Mouse (Mus musculus): ENCODE data around the gene Wdr20. TPM values are rescaled to one million over a fixed set of nuclear protein-coding genes. Genes with fewer than 3 reads are reported as not detected.
A peak's percentile ranks its signal among the peaks of the same experiment; 100 is the strongest.
"Not testable (repeated sequence)": the region's sequence is repeated elsewhere in the genome, so short reads cannot be mapped to it uniquely, and the experiment has no call there.

The Wdr20 gene
- polyA plus RNA-seq, 1 experiment from 2014 or later: 23.6 TPM

DNA sequence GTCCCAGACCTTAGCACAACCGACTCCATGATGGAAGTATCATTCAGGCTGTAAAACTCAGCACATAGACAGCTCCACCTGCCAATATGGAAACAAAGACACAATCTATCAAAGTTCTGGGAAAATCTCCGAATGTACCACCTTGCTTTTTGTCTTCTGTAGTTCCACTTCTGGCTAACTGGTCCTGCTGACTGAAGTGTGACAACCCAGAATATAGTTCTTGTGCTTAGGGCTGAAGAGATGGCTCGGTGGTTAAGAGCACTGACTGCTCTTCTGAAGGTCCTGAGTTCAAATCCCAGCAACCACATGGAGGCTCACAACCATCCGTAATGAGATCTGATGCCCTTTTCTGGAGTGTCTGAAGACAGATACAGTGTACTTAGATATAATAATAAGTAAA, 32.3 kb upstream of the Wdr20 start:
- H3K9me3 ChIP-seq (ENCODE audit: control insufficient read depth, low read length); H3K36me3 ChIP-seq (ENCODE audit: control insufficient read depth, insufficient read depth, low read length): not testable (repeated sequence)

DNA sequence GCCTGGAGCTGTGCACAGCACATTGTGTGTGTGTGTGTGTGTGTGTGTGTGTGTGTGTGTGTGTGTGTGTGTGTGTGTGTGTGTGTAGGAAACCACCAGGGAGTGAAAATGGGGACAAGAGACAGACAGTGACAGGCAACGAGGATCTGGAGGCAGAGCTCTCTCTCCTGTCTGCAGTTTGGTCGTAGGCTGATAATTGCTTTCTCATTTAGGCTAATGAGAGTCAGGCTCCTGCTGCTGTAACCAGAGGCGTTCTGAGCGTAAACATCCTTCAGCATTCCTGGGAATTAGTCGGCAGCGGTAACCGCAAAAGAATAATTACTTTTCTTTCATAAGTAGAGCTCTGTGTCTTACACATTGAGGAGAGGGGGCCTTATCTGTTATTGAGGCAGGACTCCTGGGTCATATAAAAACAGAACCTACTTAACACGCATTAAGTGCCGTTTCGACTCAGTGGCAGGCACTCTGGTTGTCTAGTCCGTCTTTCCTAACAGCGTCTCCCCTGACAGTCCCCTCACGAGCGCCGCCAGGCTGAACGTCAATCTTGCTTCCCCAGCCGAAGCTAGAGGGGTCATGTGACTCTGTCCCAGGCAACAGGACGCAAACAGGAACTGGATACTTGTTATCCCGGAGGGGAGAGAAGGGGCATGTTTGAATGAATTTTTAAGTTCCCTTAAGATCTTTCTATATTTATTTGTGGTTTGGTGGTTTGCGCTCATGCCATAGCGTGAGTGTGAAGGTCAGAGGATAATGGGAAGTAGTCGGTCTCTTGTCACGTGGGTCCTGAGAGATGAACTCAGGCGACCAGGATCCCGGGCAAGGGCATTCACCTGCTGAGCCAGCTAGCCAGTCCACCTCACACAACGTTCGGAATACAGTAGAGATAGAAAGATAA, 31.2 kb upstream of the Wdr20 start:
- Histone ChIP-seq H3K4me2 (ENCODE audit: low read depth) (peak overlapping the region; percentile 47), H3K9me3 (ENCODE audit: control insufficient read depth, low read length) (no peaks in the 10 kb centered on the region), H3K4me1 (ENCODE audit: control insufficient read depth, insufficient read depth, low read length) (no peaks in the 10 kb centered on the region), H3K27me3 (ENCODE audit: control insufficient read depth, insufficient read depth, low read length) (no peaks in the 10 kb centered on the region), H3K27ac (ENCODE audit: low read depth, low read length) (0 out of 2 replicates have a peak overlapping the region, but pooled peaks have one; percentile 2), H3K4me3 (ENCODE audit: low read depth, low read length) (peak overlapping the region; percentile 17), H3K36me3 (ENCODE audit: control insufficient read depth, insufficient read depth, low read length) (no peaks in the 10 kb centered on the region), H3K9ac (ENCODE audit: low read length) (no peak overlapping the region)
- 2% methylated on average over 27 of the region's 27 CpGs for WGBS
- ATAC-seq (ENCODE audit: insufficient read depth, low FRiP score, low TSS enrichment) (no peak), DNase-seq (ENCODE audit: low spot score) (peak; percentile 66)

More for the DNA sequence above, 32.3 kb upstream of the Wdr20 start:
- not testable (repeated sequence) for H3K4me1 ChIP-seq (ENCODE audit: control insufficient read depth, insufficient read depth, low read length); H3K27me3 ChIP-seq (ENCODE audit: control insufficient read depth, insufficient read depth, low read length); H3K27ac ChIP-seq (ENCODE audit: low read depth, low read length); DNase-seq (ENCODE audit: low spot score); H3K4me3 ChIP-seq (ENCODE audit: low read depth, low read length); ATAC-seq (ENCODE audit: insufficient read depth, low FRiP score, low TSS enrichment); H3K9ac ChIP-seq (ENCODE audit: low read length); H3K4me2 ChIP-seq (ENCODE audit: low read depth)
- WGBS: 90% methylated on average over 4 of the region's 4 CpGs

DNA sequence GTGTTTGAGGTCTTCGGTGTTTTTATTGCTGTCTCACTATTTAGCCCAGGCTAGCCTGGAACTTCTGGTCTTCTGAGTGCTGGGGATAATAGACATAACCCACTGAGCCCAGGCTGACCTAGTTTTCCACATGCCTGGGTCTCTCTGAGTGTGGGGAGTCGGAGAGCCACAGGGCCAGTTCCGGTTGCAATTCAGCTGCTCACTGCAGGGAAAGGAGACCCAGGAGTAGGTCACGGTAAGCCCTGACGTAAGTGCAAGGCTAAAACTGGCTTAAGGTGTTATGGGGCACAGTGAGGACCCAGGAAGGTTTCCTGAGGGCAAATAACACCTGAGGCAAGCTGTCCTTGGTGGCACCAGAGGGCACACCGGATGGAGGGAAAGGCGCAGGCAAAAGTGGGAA, 30.3 kb upstream of the Wdr20 start:
- Histone ChIP-seq H3K9ac (ENCODE audit: low read length) (no peak overlapping the region), H3K4me1 (ENCODE audit: control insufficient read depth, insufficient read depth, low read length) (no peaks in the 10 kb centered on the region), H3K4me3 (ENCODE audit: low read depth, low read length) (no peak overlapping the region), H3K27ac (ENCODE audit: low read depth, low read length) (no peak overlapping the region), H3K36me3 (ENCODE audit: control insufficient read depth, insufficient read depth, low read length) (no peaks in the 10 kb centered on the region), H3K27me3 (ENCODE audit: control insufficient read depth, insufficient read depth, low read length) (no peaks in the 10 kb centered on the region), H3K4me2 (ENCODE audit: low read depth) (no peak overlapping the region), H3K9me3 (ENCODE audit: control insufficient read depth, low read length) (no peaks in the 10 kb centered on the region)
- ATAC-seq (ENCODE audit: insufficient read depth, low FRiP score, low TSS enrichment) (no peak), DNase-seq (ENCODE audit: low spot score) (no peak)
- WGBS: 88% methylated on average over 7 of the region's 7 CpGs

DNA sequence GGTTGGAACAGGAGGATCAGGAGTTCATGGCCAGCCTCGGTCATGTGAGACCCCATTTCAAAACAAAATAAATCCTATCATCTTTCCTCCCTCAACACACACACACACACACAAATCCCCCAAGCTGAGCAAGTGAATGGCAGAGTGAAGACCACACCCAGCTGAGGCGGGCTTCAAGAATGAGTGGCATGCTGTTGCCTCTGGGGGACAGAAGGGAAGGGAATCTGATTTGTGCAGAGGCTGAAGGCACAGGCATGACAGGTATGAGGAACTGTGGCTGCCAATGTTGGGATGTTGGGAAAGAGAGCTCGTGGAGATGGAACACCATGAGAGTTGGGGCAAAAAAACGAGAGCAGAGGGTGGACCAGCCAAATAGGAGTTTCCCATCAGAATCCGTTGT, 26.5 kb upstream of the Wdr20 start:
- Histone ChIP-seq H3K27ac (ENCODE audit: low read depth, low read length) (no peak overlapping the region), H3K27me3 (ENCODE audit: control insufficient read depth, insufficient read depth, low read length) (no peaks in the 10 kb centered on the region), H3K4me3 (ENCODE audit: low read depth, low read length) (no peak overlapping the region), H3K4me2 (ENCODE audit: low read depth) (no peak overlapping the region), H3K36me3 (ENCODE audit: control insufficient read depth, insufficient read depth, low read length) (no peaks in the 10 kb centered on the region), H3K9me3 (ENCODE audit: control insufficient read depth, low read length) (0 out of 2 replicates have a peak, but pooled peaks cover 3% of the 10 kb centered on the region), H3K4me1 (ENCODE audit: control insufficient read depth, insufficient read depth, low read length) (no peaks in the 10 kb centered on the region), H3K9ac (ENCODE audit: low read length) (no peak overlapping the region)
- no peak for ATAC-seq (ENCODE audit: insufficient read depth, low FRiP score, low TSS enrichment)
- WGBS: 74% methylated on average over 5 of the region's 5 CpGs
- no peak for DNase-seq (ENCODE audit: low spot score)

DNA sequence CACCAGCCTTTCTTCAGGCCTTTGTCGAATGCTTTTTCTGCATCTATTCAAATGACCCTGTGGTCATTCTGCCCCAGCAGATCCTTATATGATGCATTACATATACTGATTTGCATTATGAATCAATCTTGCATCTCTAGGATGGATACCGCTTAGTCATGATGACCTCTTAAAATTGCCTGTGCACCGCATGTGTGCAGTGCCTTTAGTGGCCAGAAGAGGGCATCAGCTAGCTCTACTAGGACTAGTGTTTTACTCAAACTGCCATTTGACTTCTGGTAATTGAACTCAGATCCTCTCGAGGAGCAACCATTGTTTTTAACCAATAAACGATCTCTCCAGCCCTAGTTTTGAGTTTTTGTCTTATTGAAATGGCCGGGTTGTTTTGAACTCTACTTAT, 24.0 kb upstream of the Wdr20 start:
- Histone ChIP-seq H3K4me2 (ENCODE audit: low read depth) (no peak overlapping the region), H3K27ac (ENCODE audit: low read depth, low read length) (no peak overlapping the region), H3K9me3 (ENCODE audit: control insufficient read depth, low read length) (0 out of 2 replicates have a peak, but pooled peaks cover 3% of the 10 kb centered on the region), H3K9ac (ENCODE audit: low read length) (no peak overlapping the region), H3K4me1 (ENCODE audit: control insufficient read depth, insufficient read depth, low read length) (no peaks in the 10 kb centered on the region), H3K4me3 (ENCODE audit: low read depth, low read length) (no peak overlapping the region), H3K36me3 (ENCODE audit: control insufficient read depth, insufficient read depth, low read length) (no peaks in the 10 kb centered on the region), H3K27me3 (ENCODE audit: control insufficient read depth, insufficient read depth, low read length) (no peaks in the 10 kb centered on the region)
- no peak for ATAC-seq (ENCODE audit: insufficient read depth, low FRiP score, low TSS enrichment)
- WGBS: 96% methylated on average over 6 of the region's 6 CpGs
- DNase-seq (ENCODE audit: low spot score): no peak

DNA sequence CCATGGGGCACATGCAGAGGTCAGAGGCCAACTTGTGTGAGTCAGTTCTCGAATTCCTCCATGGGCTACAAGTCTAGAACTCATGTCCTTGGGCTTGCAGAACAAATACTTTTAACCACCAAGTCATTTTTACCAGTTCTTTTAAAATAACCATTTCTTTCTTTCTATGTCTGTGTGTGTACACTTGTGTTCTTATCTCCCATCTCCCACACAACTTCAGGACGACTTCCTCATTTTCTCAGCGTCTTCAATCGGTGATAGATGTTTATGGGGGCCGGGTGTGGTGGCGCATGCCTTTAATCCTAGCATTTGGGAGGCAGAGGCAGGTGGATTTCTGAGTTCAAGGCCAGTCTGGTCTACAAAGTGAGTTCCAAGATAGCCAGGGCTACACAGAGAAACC, 23.5 kb upstream of the Wdr20 start:
- H3K9ac ChIP-seq (ENCODE audit: low read length): no peak overlapping the region
- no peak overlapping the region for H3K27ac ChIP-seq (ENCODE audit: low read depth, low read length)
- DNase-seq (ENCODE audit: low spot score) (no peak), ATAC-seq (ENCODE audit: insufficient read depth, low FRiP score, low TSS enrichment) (no peak)
- H3K9me3 ChIP-seq (ENCODE audit: control insufficient read depth, low read length): 0 out of 2 replicates have a peak, but pooled peaks cover 3% of the 10 kb centered on the region
- no peaks in the 10 kb centered on the region for H3K4me1 ChIP-seq (ENCODE audit: control insufficient read depth, insufficient read depth, low read length)
- no peak overlapping the region for H3K4me3 ChIP-seq (ENCODE audit: low read depth, low read length)
- H3K36me3 ChIP-seq (ENCODE audit: control insufficient read depth, insufficient read depth, low read length): no peaks in the 10 kb centered on the region
- no peaks in the 10 kb centered on the region for H3K27me3 ChIP-seq (ENCODE audit: control insufficient read depth, insufficient read depth, low read length)
- WGBS: 94% methylated on average over 6 of the region's 6 CpGs
- no peak overlapping the region for H3K4me2 ChIP-seq (ENCODE audit: low read depth)

DNA sequence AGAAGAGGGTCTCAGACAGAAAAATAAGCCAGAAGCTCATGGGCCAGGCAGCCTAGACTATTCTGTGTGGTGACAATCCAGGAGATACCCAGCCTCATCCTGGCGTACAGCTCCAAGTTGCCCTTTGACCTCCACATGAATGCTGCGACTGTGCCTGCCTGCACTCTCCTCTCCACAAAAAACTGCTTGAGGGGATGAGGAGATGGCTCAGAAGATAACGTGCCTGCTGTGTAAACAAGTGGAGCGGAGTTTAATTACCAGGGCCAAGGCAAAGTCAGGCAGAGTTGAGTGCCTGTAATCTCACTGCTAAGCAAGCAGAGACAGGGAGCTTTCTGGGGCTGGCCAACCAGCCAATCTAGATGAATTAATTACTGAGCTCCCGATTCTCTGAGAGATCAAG, 21.7 kb upstream of the Wdr20 start:
- 40% methylated on average over 5 of the region's 5 CpGs for WGBS

DNA sequence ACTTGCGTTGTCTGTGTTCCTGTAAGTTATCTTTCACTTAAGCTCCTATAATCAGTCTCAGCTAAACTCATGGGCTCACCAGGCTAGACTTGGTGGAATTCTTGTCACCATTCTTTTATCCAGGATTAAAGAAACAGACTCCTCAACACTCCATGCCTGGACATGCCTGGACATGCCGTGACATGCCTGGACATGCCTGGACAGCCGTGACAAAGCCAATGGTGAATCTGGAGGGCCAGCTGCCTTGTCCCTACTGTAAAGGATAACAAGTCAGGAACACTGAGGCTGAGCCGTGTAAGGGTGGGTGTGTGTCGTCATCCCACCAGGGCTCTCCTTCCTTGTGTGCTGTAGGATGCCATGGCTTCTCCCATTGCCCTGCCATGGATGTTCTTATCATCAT, 12.7 kb upstream of the Wdr20 start:
- DNase-seq (ENCODE audit: low spot score) (no peak), ATAC-seq (ENCODE audit: insufficient read depth, low FRiP score, low TSS enrichment) (no peak)
- Histone ChIP-seq H3K9me3 (ENCODE audit: control insufficient read depth, low read length) (no peaks in the 10 kb centered on the region), H3K4me2 (ENCODE audit: low read depth) (no peak overlapping the region), H3K36me3 (ENCODE audit: control insufficient read depth, insufficient read depth, low read length) (no peaks in the 10 kb centered on the region), H3K4me3 (ENCODE audit: low read depth, low read length) (no peak overlapping the region), H3K27me3 (ENCODE audit: control insufficient read depth, insufficient read depth, low read length) (no peaks in the 10 kb centered on the region), H3K9ac (ENCODE audit: low read length) (no peak overlapping the region), H3K4me1 (ENCODE audit: control insufficient read depth, insufficient read depth, low read length) (no peaks in the 10 kb centered on the region), H3K27ac (ENCODE audit: low read depth, low read length) (no peak overlapping the region)
- WGBS: 92% methylated on average over 5 of the region's 5 CpGs

More for the DNA sequence above, 21.7 kb upstream of the Wdr20 start:
- no peaks in the 10 kb centered on the region for H3K27me3 ChIP-seq (ENCODE audit: control insufficient read depth, insufficient read depth, low read length)
- H3K4me1 ChIP-seq (ENCODE audit: control insufficient read depth, insufficient read depth, low read length): no peaks in the 10 kb centered on the region
- ATAC-seq (ENCODE audit: insufficient read depth, low FRiP score, low TSS enrichment) (no peak), DNase-seq (ENCODE audit: low spot score) (no peak)
- 0 out of 2 replicates have a peak, but pooled peaks cover 3% of the 10 kb centered on the region for H3K9me3 ChIP-seq (ENCODE audit: control insufficient read depth, low read length)
- H3K4me3 ChIP-seq (ENCODE audit: low read depth, low read length): no peak overlapping the region
- no peak overlapping the region for H3K27ac ChIP-seq (ENCODE audit: low read depth, low read length)
- no peak overlapping the region for H3K4me2 ChIP-seq (ENCODE audit: low read depth)
- H3K9ac ChIP-seq (ENCODE audit: low read length): no peak overlapping the region
- no peaks in the 10 kb centered on the region for H3K36me3 ChIP-seq (ENCODE audit: control insufficient read depth, insufficient read depth, low read length)

DNA sequence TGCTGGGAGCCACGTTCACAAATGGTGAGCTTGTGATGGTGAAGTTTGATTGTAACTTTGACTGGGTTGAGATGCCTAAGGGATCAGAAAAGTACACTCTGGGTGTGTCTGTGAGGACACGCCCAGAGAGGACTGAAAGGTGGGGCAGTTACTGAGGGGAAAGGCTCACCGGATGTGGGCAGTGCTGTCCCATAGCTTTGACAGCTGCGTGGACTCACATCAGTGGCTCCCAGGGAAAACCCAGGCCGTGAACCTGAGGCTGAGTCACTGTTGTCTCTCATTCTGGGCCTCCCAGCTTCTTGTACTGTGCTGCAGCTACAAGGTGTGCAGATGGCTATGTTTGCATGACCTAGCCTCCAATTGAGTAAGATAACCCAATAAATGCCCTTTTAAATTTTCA, 12.3 kb upstream of the Wdr20 start:
- H3K27me3 ChIP-seq (ENCODE audit: control insufficient read depth, insufficient read depth, low read length): no peaks in the 10 kb centered on the region
- ATAC-seq (ENCODE audit: insufficient read depth, low FRiP score, low TSS enrichment) (no peak), DNase-seq (ENCODE audit: low spot score) (no peak)
- no peaks in the 10 kb centered on the region for H3K9me3 ChIP-seq (ENCODE audit: control insufficient read depth, low read length)
- WGBS: 89% methylated on average over 5 of the region's 5 CpGs
- no peak overlapping the region for H3K4me3 ChIP-seq (ENCODE audit: low read depth, low read length)
- H3K36me3 ChIP-seq (ENCODE audit: control insufficient read depth, insufficient read depth, low read length): no peaks in the 10 kb centered on the region
- H3K9ac ChIP-seq (ENCODE audit: low read length): no peak overlapping the region
- H3K4me2 ChIP-seq (ENCODE audit: low read depth): no peak overlapping the region
- H3K4me1 ChIP-seq (ENCODE audit: control insufficient read depth, insufficient read depth, low read length): no peaks in the 10 kb centered on the region
- H3K27ac ChIP-seq (ENCODE audit: low read depth, low read length): no peak overlapping the region
